Comparison of ENCODE assay signal across 10 mouse cellular contexts in the genomic region with DNA sequence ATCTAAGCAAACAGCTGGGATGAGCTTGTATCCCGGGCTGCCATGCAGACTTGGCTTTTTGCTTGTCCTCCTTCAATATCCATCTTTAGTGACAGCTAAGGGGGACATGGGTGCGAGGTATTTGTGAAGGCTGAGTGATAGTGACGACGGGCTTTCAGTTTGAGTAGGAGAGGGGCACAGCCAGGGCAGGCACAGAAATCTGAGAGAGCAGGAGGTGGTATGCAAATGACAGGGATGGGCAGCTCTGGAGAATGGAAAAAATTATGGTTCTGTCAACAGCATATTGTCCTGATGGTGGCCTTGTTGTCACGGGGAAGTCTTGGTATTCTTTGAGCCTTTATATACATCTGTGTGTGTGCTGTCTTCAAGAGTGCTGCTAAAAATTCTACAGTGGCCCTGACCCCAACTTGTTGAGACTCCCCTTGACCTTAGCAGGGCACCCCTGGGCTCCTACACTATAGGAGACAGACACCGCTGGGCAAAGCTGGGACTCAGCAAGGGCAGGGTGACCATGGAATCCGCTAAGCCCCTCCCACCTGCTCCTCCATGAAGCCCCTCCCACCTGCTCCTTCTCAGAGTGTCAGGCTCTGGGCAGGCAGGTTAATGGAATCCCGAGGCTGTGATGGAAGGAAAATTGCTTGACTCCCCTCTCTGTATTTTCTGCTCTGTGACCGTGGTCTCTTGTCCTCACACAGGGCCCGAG.
A peak's percentile ranks its signal among the peaks of the same experiment; 100 is the strongest.
DNase-seq lines count a peak whose midpoint lies in the region; ATAC-seq and TF ChIP-seq lines count a peak whose summit lies in the region.
"Had no signal": no experiment of that assay in that cellular context is flagged by ENCODE, and none has a peak within 500 bp of the region (broad histone marks: within the 10 kb centered on the region; RNA-seq: fewer than 3 reads in every experiment).

No protein-coding gene starts in this region.

- peak overlapping the region; percentile 23 for H3K4me2 ChIP-seq in heart, embryonic 11.5 days
- H3K4me2 ChIP-seq in midbrain, postnatal 0 days (ENCODE audit: low read depth, low read length, poor library complexity, severe bottlenecking), result no peak overlapping the region
- H3K4me2 ChIP-seq in limb, embryonic 11.5 days (ENCODE audit: low read depth, severe bottlenecking), result peak overlapping the region; percentile 32
- H3K4me2 ChIP-seq: liver, embryonic 15.5 days had no signal

- DNase-seq in heart, postnatal 14 days, result no peak
- DNase-seq in midbrain, embryonic 10.5 days (ENCODE audit: low spot score), result peak; percentile 40
- no peak for DNase-seq in midbrain, postnatal 0 days (ENCODE audit: low spot score)
- DNase-seq in limb, embryonic 11.5 days (ENCODE audit: low spot score), result peak; percentile 47
- peak; percentile 65 for DNase-seq in retina, postnatal 7 days (ENCODE audit: low read depth, low spot score)
- DNase-seq in thymus, postnatal 4 days, result no peak
- DNase-seq in layer of hippocampus, postnatal 25 days (ENCODE audit: extremely low spot score in 1 of 2, low spot score in 1 of 2), result no peak

- no peak overlapping the region for H3K9ac ChIP-seq in heart, embryonic 11.5 days (ENCODE audit: low read depth, low read length)
- no peak overlapping the region for H3K9ac ChIP-seq in midbrain, postnatal 0 days (replicated peaks; ENCODE audit: low read length, poor library complexity, severe bottlenecking)
- H3K9ac ChIP-seq in limb, embryonic 11.5 days (ENCODE audit: low read length), result no peak overlapping the region
- H3K9ac ChIP-seq: liver, embryonic 15.5 days had no signal

- peaks cover 3% of the 10 kb centered on the region; the same call in 1 of the 2 replicates for H3K27me3 ChIP-seq in heart, embryonic 11.5 days (ENCODE audit: control insufficient read depth, insufficient read depth, low read length)
- peaks cover 19% of the 10 kb centered on the region for H3K27me3 ChIP-seq in midbrain, embryonic 10.5 days (ENCODE audit: low read depth, poor library complexity, severe bottlenecking)
- peaks cover 9% of the 10 kb centered on the region; the same call in 1 of the 2 replicates for H3K27me3 ChIP-seq in midbrain, postnatal 0 days (ENCODE audit: insufficient read depth, low read length)
- no peaks in the 10 kb centered on the region for H3K27me3 ChIP-seq in limb, embryonic 11.5 days (ENCODE audit: control insufficient read depth, insufficient read depth, low read length)
- H3K27me3 ChIP-seq: liver, embryonic 15.5 days had no signal

- H3K27ac ChIP-seq in heart, embryonic 11.5 days (ENCODE audit: low read depth, low read length), result no peak overlapping the region
- H3K27ac ChIP-seq in midbrain, embryonic 10.5 days (replicated peaks), result 0 out of 2 replicates have a peak overlapping the region, but pooled peaks have one; percentile 46
- no peak overlapping the region for H3K27ac ChIP-seq in midbrain, postnatal 0 days (ENCODE audit: low read depth, low read length)
- no peak overlapping the region for H3K27ac ChIP-seq in limb, embryonic 11.5 days (replicated peaks; ENCODE audit: low read depth, low read length)
- H3K27ac ChIP-seq: liver, embryonic 15.5 days had no signal

- 40% methylated on average over 10 of the region's 10 CpGs for WGBS in heart, embryonic 11.5 days (ENCODE audit: insufficient replicate concordance)
- WGBS in midbrain, embryonic 10.5 days, result 48% methylated on average over 10 of the region's 10 CpGs
- WGBS in midbrain, postnatal 0 days, result 45% methylated on average over 10 of the region's 10 CpGs
- WGBS in limb, embryonic 11.5 days, result 53% methylated on average over 10 of the region's 10 CpGs

- no peak overlapping the region for H3K4me3 ChIP-seq in heart, embryonic 11.5 days (ENCODE audit: low read depth, low read length)
- peak overlapping the region; percentile 44 for H3K4me3 ChIP-seq in midbrain, embryonic 10.5 days
- no peak overlapping the region for H3K4me3 ChIP-seq in midbrain, postnatal 0 days (ENCODE audit: low read depth, low read length)
- no peak overlapping the region for H3K4me3 ChIP-seq in limb, embryonic 11.5 days (ENCODE audit: low read depth, low read length)
- H3K4me3 ChIP-seq: erythroblast, embryonic 14.5 days; liver, embryonic 15.5 days had no signal

- H3K9me3 ChIP-seq in heart, embryonic 11.5 days (replicated peaks; ENCODE audit: control insufficient read depth, low read length), result no peaks in the 10 kb centered on the region
- no peaks in the 10 kb centered on the region for H3K9me3 ChIP-seq in midbrain, embryonic 10.5 days (replicated peaks)
- H3K9me3 ChIP-seq in midbrain, postnatal 0 days (ENCODE audit: low read length), result no peaks in the 10 kb centered on the region
- no peaks in the 10 kb centered on the region for H3K9me3 ChIP-seq in limb, embryonic 11.5 days (ENCODE audit: control insufficient read depth, low read length)
- H3K9me3 ChIP-seq: liver, embryonic 15.5 days had no signal

- no peaks in the 10 kb centered on the region for H3K4me1 ChIP-seq in heart, embryonic 11.5 days (ENCODE audit: control insufficient read depth, insufficient read depth, low read length)
- peaks cover 33% of the 10 kb centered on the region for H3K4me1 ChIP-seq in midbrain, embryonic 10.5 days
- H3K4me1 ChIP-seq in midbrain, postnatal 0 days (ENCODE audit: insufficient read depth, low read length), result no peaks in the 10 kb centered on the region
- 0 out of 2 replicates have a peak, but pooled peaks cover 5% of the 10 kb centered on the region for H3K4me1 ChIP-seq in limb, embryonic 11.5 days (ENCODE audit: control insufficient read depth, insufficient read depth, low read length)
- H3K4me1 ChIP-seq: liver, embryonic 15.5 days had no signal

- no peak for ATAC-seq in heart, embryonic 11.5 days (replicated peaks; ENCODE audit: insufficient number of reproducible peaks, low FRiP score, low TSS enrichment)
- ATAC-seq in midbrain, postnatal 0 days (ENCODE audit: low FRiP score), result no peak
- ATAC-seq in limb, embryonic 11.5 days (ENCODE audit: insufficient number of reproducible peaks, low FRiP score, low TSS enrichment, low read depth), result no peak

- no peak for TF ChIP-seq CTCF in midbrain, postnatal 0 days (IDR thresholded peaks at IDR 0.05)

- H3K36me3 ChIP-seq in heart, embryonic 11.5 days (ENCODE audit: control insufficient read depth, insufficient read depth, low read length), result no peaks in the 10 kb centered on the region
- no peaks in the 10 kb centered on the region for H3K36me3 ChIP-seq in midbrain, embryonic 10.5 days
- H3K36me3 ChIP-seq in midbrain, postnatal 0 days (ENCODE audit: insufficient read depth, low read length), result no peaks in the 10 kb centered on the region
- H3K36me3 ChIP-seq in limb, embryonic 11.5 days (ENCODE audit: control insufficient read depth, insufficient read depth, low read length), result no peaks in the 10 kb centered on the region
- H3K36me3 ChIP-seq: liver, embryonic 15.5 days had no signal

- intact Hi-C loops in heart, postnatal 14 days (cut with DNase I), result no loop called here

Comparison
In these comparisons a context has a peak if more than half of its experiments do, and no peak if none do; other contexts are left out.
1. DNase-seq: peak in midbrain, embryonic 10.5 days (single experiment), limb, embryonic 11.5 days (single experiment) and retina, postnatal 7 days (single experiment); none in heart, postnatal 14 days (0 of 2), midbrain, postnatal 0 days (single experiment), thymus, postnatal 4 days (single experiment) and layer of hippocampus, postnatal 25 days (0 of 2).